Mouse (Mus musculus) brain, embryonic 14.5 days (tissue): ENCODE results near the gene Fam187b. TPM values are rescaled to one million over a fixed set of nuclear protein-coding genes. Genes with fewer than 3 reads are reported as not detected.

Experiments used
- DNase-seq: peaks from one replicate; pipeline ENCODE4 v3.0.0-alpha.2; 2011; ENCODE audit warnings: low read depth
- CTCF ChIP-seq: fragments of 200-500 bp; IDR thresholded peaks from 2 replicates; pipeline ENCODE4 v1.5.1; 2012; ENCODE audit warnings: inconsistent platforms, mild to moderate bottlenecking, moderate library complexity, borderline replicate concordance; ENCODE audit not compliant: insufficient read depth, insufficient read length; ENCODE audit errors: extremely low read depth
- POLR2A ChIP-seq: fragments of 200-500 bp; IDR thresholded peaks from 2 replicates; pipeline ENCODE4 v1.6.1; 2012; ENCODE audit warnings: mild to moderate bottlenecking, inconsistent platforms, borderline replicate concordance; ENCODE audit not compliant: poor library complexity, insufficient read depth, insufficient read length, severe bottlenecking; ENCODE audit errors: extremely low read depth
- polyA plus RNA-seq: library from polyadenylated mRNA; depleted of rRNA; stranded (reverse); fragments of >200 nt; gene quantifications from 2 replicates; pipeline ENCODE4 v1.2.3, GENCODE M21; 2012

Fam187b gene
- polyA plus RNA-seq, 1 experiment = 0.42 TPM

DNA sequence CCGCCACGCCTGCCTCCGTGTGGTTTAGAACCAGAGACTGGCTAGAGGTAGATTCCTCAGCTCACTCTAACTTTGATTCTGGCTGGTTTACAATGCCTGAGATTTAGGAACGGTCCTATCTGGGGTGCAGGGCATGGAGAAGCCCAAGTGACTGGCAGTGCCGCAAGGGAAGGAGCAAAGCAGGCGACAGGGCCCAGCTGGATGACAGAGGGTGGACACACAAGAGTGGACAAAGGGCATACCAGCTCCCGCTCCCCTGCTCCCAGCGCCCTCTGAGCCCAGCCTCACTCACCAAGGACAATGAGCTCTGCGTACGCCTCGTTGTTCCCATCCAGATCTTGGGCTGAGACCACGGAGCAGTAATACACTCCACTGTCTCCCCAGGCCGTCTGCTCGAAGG, 7.9 kb upstream of the Fam187b start:
- TF ChIP-seq POLR2A = no peak
- no peak for DNase-seq

DNA sequence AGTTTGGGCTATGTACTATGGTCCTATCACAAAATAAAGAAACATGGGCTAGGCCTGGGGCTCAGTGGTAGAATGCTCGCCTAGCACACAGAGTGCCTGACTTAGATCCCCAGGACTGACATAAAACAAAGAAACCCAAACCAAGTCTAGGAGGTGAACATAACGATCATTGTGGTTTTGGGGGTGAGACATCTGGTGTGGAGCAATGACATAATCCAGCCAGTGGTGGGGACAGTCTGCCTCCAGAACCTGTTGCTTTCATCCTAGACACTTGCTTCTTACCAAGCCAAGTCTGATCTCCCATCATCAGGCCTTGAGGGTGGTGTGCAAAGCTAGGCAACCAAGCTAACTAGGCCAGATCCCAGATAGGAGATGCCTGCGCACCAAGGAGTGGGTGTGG, 6.9 kb upstream of the Fam187b start:
- TF ChIP-seq POLR2A (no peak), CTCF (no peak)
- DNase-seq = no peak

DNA sequence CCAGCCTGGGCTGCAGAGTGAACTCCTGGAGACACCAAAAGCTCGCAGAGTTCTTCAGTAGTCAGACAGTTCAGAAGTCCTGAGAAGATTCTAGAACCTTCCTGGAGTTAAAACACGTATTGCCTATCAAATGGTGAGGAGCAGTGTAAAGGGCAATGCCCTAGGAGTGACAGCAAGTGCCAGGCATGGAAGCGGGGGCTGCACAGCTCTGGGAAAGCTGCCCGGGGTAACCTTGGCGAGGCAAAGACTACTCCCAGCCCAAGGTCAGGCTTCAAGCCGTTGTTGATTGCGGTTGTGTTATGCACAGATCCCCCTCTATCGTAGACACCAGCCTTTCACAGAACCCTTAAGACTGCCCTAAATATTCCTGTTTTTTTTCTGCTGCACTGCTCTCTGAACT, 5.0 kb upstream of the Fam187b start:
- no peak for DNase-seq
- TF ChIP-seq POLR2A (no peak), CTCF (no peak)

DNA sequence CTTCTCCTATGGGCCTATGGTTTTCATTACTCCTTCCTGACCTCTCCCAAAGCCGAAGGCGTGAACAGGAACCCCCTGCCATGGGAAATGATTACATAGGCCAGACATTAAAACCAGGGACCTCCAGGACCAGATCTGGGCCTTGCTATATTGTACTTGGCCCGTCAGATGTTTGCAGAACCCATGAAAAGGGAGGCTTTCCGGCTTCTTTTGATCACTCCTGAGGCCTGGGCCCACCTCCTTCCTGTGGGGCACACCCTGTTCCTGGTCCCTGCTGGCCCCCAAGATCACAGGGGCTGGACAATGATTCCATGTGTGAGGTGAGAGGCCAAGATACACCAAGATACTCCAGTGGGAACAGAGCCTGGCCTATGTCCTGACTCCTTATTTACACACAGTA, 4.4 kb upstream of the Fam187b start:
- TF ChIP-seq POLR2A = no peak
- TF ChIP-seq CTCF = no peak
- peak; percentile 15 for DNase-seq

DNA sequence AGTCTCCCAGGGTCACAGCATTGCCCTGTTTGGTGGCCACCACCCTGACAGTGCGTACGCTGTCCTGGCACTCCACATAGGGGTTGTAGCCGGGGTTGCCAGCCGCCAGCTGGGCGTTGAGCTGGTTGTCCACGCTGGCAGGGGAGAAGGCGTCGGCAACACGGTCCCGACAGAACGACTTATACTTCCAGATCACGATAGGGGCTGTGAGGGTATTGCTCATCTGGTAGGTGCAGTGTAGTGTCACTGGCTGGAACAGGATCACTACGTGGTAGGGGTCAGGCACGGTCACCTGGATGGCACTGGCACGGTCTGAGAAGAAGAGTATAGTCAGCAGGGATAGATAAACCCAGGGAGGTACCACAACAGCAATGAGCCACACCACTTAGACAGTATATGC, 1.7 kb upstream of the Fam187b start:
- DNase-seq = no peak
- no peak for TF ChIP-seq POLR2A
- no peak for TF ChIP-seq CTCF

DNA sequence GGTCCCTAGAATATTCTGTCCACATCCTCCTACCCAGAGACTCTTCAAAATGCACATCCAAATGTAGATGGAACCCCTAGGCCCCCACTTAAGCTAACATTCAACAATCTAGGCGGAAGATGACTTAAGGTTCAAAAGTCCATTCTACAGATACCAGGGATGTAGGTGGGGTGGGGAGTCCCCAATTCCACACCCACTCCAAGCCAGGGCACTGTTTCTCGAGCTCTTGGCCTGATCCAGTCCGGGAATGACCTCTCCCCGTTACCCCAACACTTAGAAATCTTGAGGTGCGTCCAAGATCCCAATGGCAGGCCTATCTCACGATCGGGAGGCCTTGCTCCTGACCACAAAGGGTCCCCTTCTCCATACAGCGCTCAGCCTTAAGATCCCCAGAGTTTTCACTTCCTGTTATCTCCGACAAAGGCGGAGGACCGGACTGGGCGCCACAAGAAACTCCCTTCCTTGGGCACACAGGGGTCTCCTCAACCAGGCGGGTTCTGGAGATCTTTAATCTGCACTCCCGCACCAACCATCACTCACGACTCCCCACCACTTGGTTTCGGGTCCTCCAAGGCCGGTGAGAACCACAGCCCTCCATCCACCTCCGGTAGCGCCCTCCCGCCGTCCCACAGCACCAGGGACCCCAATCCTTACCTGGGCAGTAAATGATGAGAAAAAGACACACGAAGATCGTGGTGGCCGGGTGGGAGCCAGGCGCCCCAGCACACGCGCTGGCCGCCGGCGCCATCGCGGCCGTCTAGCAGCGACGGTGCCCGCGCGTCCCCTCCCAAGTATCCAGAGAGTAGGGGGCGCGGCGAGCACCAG, 952 bp upstream of the Fam187b start:
- no peak for DNase-seq
- no peak for TF ChIP-seq CTCF
- TF ChIP-seq POLR2A = 0 out of 2 replicates have a peak, but pooled peaks have one; percentile 19

DNA sequence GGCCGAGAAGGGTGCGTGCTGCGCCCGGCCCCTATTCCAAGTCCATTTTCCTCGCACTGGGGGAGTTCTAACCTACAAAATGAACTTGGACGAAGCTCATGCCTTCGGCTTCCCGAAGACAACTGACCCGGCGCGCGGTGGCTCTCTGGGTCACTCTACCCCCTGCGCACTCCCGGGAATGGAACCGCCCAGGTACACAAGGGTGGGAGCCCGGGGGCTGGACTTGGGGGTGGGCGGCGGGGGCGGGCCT, 414 bp upstream of the Fam187b start, which contains the start of gene Lsr:
Gene Lsr (minus strand): TSS at position 214 of the 250 bp plus-strand sequence.
- no peak for DNase-seq
- TF ChIP-seq POLR2A (no peak), CTCF (no peak)

DNA sequence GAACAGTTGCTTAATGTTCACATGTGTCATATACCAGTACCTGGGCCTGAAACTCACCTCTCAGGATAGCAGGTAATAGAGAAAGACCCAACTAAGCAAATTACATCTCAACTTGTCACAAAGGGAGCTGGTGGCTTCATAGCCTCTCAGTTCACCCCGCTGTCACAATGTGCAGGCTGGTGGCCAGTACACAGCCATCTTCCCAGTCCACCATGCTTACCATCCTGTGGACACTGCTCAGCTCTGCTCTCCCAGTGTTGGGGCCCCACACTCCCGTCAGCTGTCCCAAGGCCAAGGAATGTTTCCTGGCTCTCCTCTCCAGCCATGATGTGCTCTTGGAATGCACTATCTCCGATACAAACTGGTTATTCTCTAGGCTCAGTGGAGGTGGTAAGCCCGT, 8.1 kb downstream of the Fam187b start:
- no peak for DNase-seq
- TF ChIP-seq POLR2A = no peak
- TF ChIP-seq CTCF = no peak

DNA sequence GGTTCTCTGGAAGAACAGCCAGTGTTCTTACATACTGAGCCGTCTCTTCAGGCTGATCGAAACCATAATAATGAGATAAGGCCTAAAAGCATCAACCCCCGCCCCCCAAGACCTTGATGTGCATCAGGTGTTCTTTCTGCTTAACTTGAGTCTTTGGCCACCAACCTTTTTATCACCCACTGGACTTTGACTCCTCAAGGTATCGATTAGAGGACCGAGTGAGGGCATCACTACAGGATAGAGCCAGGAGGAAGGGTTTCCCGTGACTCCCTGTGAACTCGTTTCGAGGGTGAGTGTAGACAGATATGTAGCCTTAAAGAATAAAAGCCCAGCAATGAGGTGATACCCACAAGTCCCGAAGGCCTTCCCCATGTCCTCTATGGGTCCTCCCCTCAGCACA, 11.8 kb downstream of the Fam187b start:
- TF ChIP-seq CTCF (no peak), POLR2A (no peak)
- no peak for DNase-seq

DNA sequence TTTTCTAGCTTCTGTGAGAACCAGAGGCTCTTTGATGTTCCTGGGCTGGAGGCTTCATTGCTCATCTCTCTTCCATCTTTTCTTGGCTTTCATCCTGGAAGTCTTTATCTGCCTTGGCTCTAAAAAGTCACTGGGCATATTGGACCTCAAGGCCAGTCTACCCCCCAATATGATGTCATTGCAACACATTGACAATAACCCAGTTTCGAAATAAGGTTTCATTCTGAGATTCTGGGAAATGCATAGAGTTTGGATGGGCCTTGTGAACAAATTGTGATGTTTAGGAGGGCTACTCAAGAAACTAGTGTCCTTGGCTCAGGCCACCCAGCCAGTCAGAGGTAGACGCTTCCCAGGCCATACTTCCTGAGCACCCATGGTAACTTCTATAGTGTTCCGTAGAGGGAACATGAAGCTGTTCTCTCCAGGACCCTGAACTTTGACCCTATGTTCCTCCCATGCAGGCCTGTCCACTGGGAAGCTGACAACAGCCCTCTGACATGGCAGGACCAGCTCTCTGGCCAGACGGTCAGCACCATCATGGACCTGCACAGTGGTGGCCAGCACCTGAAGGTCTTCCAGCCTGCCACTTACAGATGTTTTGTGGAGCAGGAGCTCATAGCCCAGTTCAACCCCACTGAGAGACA, 15.1 kb downstream of the Fam187b start:
- DNase-seq = no peak
- TF ChIP-seq CTCF = no peak

DNA sequence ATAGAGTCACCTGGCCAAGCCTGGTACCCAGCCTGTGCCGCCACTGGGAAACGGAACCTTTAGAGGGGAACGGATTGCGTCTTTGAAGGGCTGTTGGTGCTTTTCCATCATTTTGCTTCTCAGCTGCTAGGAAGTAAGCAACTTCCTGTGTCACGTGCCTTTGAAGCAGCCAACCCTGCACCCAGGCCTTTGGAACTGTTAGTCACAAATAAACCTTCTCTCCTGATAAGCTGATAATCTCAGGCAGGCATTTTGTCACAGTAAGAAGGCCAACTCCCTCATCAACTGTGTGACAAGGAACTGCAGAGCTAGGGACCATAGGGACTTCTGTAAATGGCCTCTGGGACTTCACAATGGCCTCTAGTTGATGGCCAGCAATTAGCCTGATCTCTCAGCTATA, 18.6 kb downstream of the Fam187b start:
- TF ChIP-seq CTCF (no peak), POLR2A (no peak)
- no peak for DNase-seq

DNA sequence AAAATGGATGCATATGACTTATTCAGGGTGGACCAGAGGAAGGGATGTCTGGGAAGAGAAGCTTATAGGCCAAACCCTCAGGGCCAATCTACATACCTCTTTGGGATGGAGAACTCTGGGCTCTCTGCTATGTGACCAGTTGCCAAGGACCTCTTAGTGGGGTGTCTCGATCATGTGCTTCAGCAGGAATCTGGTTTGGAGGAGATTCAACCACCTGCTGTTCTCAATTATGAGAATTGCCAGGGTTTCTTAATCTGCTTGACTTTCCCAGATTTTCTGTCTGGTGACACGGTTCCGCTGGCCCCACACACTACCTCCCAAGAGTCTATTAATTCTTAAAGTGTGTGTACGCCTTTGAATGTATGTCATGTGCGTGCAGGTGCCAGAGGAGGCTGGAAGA, 20.4 kb downstream of the Fam187b start:
- DNase-seq = no peak

More for the DNA sequence above, 20.4 kb downstream of the Fam187b start:
- TF ChIP-seq CTCF = no peak
- TF ChIP-seq POLR2A = no peak
